24 mouse cellular contexts compared by ENCODE assay signal in genomic region chr5:52388092-52388749, GRCm38 (mm10). TPM values are rescaled to one million over a fixed set of nuclear protein-coding genes. Genes with fewer than 3 reads are reported as not detected.
DNase-seq lines count a peak whose midpoint lies in the region; TF ChIP-seq lines count a peak whose summit lies in the region.
"Had no signal": no experiment of that assay in that cellular context is flagged by ENCODE, and none has a peak within 500 bp of the region (broad histone marks: within the 10 kb centered on the region; RNA-seq: fewer than 3 reads in every experiment).

No protein-coding gene starts in this region.

- intact Hi-C loops in left cerebral cortex, adult 2 months (cut with DNase I) = loop anchor here (1.0 kb wide), 1 partner anchor 125 kb away; no protein-coding TSS in a partner anchor
- intact Hi-C loops in left cerebral cortex, postnatal 4 days (cut with DNase I) = no loop called here

- H3K4me3 ChIP-seq in left cerebral cortex, adult 2 months = no peak overlapping the region
- H3K4me3 ChIP-seq: embryonic facial prominence, embryonic 12.5 days; heart, embryonic 12.5 days; hindbrain, embryonic 10.5 days; midbrain, embryonic 15.5 days; myocyte; neural tube, embryonic 13.5 days had no signal

- peak; percentile 50 to 69 for DNase-seq in frontal cortex, postnatal 36 days (ENCODE audit: low spot score in 2 of 2)
- DNase-seq in frontal cortex, postnatal 10 days (ENCODE audit: low spot score in 2 of 2) = no peak
- DNase-seq in left cerebral cortex, adult 2 months (ENCODE audit: extremely low spot score in 1 of 2, low spot score in 2 of 2) = peak in 1 of 2 experiments; percentile 31
- DNase-seq in left cerebral cortex, postnatal 4 days = no peak
- peak; percentile 29 to 31 for DNase-seq in right cerebral cortex, adult 2 months (ENCODE audit: low spot score in 2 of 2)
- DNase-seq in right cerebral cortex, postnatal 4 days = no peak
- no peak for DNase-seq in cerebellum, adult 9-11 months
- DNase-seq: adrenal gland, postnatal 25 days; cerebellum, adult 11-12 months; gastrocnemius, postnatal 25 days; heart, adult 18-20 months; heart, postnatal 10 days; kidney, adult 18-20 months; lung, embryonic 14.5 days; lung, postnatal 4 days; thymus, postnatal 14 days had no signal

- no peak for TF ChIP-seq CTCF in left cerebral cortex, adult 2 months (IDR thresholded peaks at IDR 0.05)

- peak overlapping the region; percentile 77 for H3K27ac ChIP-seq in left cerebral cortex, adult 2 months
- H3K27ac ChIP-seq: embryonic facial prominence, embryonic 12.5 days; hindbrain, embryonic 10.5 days; liver, embryonic 14.5 days; midbrain, embryonic 15.5 days; neural tube, embryonic 13.5 days had no signal

RNA-seq across cellular contexts. Expression of gene Sod3, which starts 24.6 kb away (rescaled TPM):
- 1 to 10 TPM; 6.8 to 7.3 TPM for total RNA-seq in left cerebral cortex, adult 2 months (2021)
- 1 to 10 TPM; 2.6 to 2.9 TPM for total RNA-seq in left cerebral cortex, postnatal 4 days (2021)
- total RNA-seq: megakaryocyte-erythroid progenitor cell, adult 5-6 weeks had no signal

Comparison
In these comparisons a context has a peak if more than half of its experiments do, and no peak if none do; other contexts are left out.
1. DNase-seq: peak in frontal cortex, postnatal 36 days (2 of 2) and right cerebral cortex, adult 2 months (2 of 2); none in frontal cortex, postnatal 10 days (0 of 2), left cerebral cortex, postnatal 4 days (single experiment), right cerebral cortex, postnatal 4 days (single experiment) and cerebellum, adult 9-11 months (single experiment).